Mouse (Mus musculus) lung, embryonic 15.5 days (tissue): ENCODE data around the gene Mamstr. TPM values are rescaled to one million over a fixed set of nuclear protein-coding genes. Genes with fewer than 3 reads are reported as not detected.

Experiments
- ATAC-seq: fragments of 200-750 bp; cut with Nextera tagmentation; 2 replicates; pipeline ENCODE4 v1.8.0; 2017; ENCODE audit warnings: moderate number of reproducible peaks, borderline replicate concordance; ENCODE audit not compliant: low FRiP score, low TSS enrichment; ENCODE audit errors: extremely low read depth
- H3K27ac ChIP-seq: fragments of 300-500 bp; sonication (generic); 2 replicates; pipeline ENCODE4 v1.5.1; 2015; ENCODE audit warnings: moderate library complexity, mild to moderate bottlenecking, inconsistent platforms
- H3K27me3 ChIP-seq: fragments of 300-500 bp; sonication (generic); 2 replicates; pipeline ENCODE4 v1.6.1; 2015; ENCODE audit warnings: inconsistent platforms
- H3K36me3 ChIP-seq: fragments of 300-500 bp; sonication (generic); 2 replicates; pipeline ENCODE4 v1.6.1; 2015; ENCODE audit warnings: inconsistent platforms
- H3K4me1 ChIP-seq: fragments of 300-500 bp; sonication (generic); 2 replicates; pipeline ENCODE4 v1.6.1; 2015; ENCODE audit warnings: inconsistent platforms
- H3K4me2 ChIP-seq: fragments of 300-500 bp; sonication (generic); 2 replicates; pipeline ENCODE4 v1.6.1; 2015; ENCODE audit warnings: inconsistent platforms, mild to moderate bottlenecking, moderate library complexity
- H3K4me3 ChIP-seq: fragments of 300-500 bp; sonication (generic); 2 replicates; pipeline ENCODE4 v1.5.1; 2015; ENCODE audit warnings: mild to moderate bottlenecking, inconsistent platforms
- H3K9ac ChIP-seq: fragments of 300-500 bp; sonication (generic); 2 replicates; pipeline ENCODE4 v1.6.1; 2015; ENCODE audit warnings: inconsistent platforms
- H3K9me3 ChIP-seq: fragments of 300-500 bp; sonication (generic); 2 replicates; pipeline ENCODE4 v1.6.1; 2016; ENCODE audit warnings: inconsistent platforms
- WGBS: fragments of 180-500 bp; shearing (Covaris S2); methylation state at CpG from one replicate; pipeline ENCODE4 v1.1.7; 2015; 5-methylcytosine and 5-hydroxymethylcytosine counted together
- polyA plus RNA-seq: library from polyadenylated mRNA; unstranded; fragments of >200 nt; fragmentation: Nextera tagmentation; extraction: Ambion mirVana; gene quantifications from 2 replicates; pipeline ENCODE4 v1.2.1, GENCODE M21; 2015

Mamstr gene
- polyA plus RNA-seq, 1 experiment from 2014 or later: 9.5 TPM

GRCm38 (mm10) chr7:45632499-45632898, 7.3 kb upstream of the Mamstr start:
- peak overlapping the region; percentile 39 for H3K9ac ChIP-seq
- 16% methylated on average over 35 of the region's 35 CpGs for whole genome bisulfite sequencing
- ATAC-seq: no peak
- peak overlapping the region; percentile 19 for H3K4me3 ChIP-seq
- peaks cover 30% of the 10 kb centered on the region for H3K4me1 ChIP-seq
- H3K27me3 ChIP-seq: peaks cover 25% of the 10 kb centered on the region
- H3K4me2 ChIP-seq: peak overlapping the region; percentile 53
- H3K36me3 ChIP-seq: peaks cover 10% of the 10 kb centered on the region; the same call in 1 of the 2 replicates
- no peaks in the 10 kb centered on the region for H3K9me3 ChIP-seq
- H3K27ac ChIP-seq: 0 out of 2 replicates have a peak overlapping the region, but pooled peaks have one; percentile 16

DNA sequence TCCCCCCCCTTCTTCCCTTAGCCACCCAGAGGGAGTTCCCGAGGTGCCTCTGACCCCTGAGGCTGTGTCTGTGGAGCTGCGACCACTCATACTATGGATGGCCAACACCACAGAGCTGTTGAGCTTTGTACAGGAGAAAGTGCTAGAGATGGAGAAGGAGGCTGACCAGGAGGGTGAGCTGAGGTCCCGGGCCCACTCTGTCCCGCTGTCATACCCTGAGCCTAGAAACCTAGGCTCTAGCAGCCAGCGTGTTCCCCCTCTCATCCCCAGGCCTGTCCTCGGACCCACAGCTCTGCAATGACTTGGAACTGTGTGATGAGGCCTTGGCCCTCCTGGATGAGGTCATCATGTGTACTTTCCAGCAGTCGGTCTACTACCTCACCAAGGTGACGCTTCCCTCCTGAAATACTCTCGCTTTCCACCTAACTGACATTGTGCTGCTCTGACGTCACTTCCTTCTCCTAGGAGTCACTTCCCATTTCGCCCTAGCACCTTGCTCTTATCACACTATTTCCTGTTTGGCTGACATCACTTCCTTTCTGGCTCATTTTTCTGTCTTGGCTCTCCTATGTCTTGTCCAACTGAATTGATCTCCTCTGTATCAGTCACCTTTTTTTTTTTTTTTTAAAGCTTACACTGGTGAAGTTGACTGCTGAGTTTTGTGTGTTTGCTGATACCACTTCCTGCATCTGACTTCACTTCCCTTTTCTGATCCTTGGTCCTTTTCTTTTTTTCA, 4.7 kb upstream of the Mamstr start:
- no peak for ATAC-seq
- 77% methylated on average over 11 of the region's 11 CpGs for WGBS
- H3K9me3 ChIP-seq: no peaks in the 10 kb centered on the region
- H3K4me3 ChIP-seq: no peak overlapping the region
- peaks cover 10% of the 10 kb centered on the region; the same call in 1 of the 2 replicates for H3K36me3 ChIP-seq
- no peak overlapping the region for H3K9ac ChIP-seq
- H3K27me3 ChIP-seq: peaks cover 13% of the 10 kb centered on the region; the same call in 1 of the 2 replicates
- peak overlapping the region; percentile 71 for H3K27ac ChIP-seq
- peaks cover 42% of the 10 kb centered on the region for H3K4me1 ChIP-seq
- H3K4me2 ChIP-seq: no peak overlapping the region

DNA sequence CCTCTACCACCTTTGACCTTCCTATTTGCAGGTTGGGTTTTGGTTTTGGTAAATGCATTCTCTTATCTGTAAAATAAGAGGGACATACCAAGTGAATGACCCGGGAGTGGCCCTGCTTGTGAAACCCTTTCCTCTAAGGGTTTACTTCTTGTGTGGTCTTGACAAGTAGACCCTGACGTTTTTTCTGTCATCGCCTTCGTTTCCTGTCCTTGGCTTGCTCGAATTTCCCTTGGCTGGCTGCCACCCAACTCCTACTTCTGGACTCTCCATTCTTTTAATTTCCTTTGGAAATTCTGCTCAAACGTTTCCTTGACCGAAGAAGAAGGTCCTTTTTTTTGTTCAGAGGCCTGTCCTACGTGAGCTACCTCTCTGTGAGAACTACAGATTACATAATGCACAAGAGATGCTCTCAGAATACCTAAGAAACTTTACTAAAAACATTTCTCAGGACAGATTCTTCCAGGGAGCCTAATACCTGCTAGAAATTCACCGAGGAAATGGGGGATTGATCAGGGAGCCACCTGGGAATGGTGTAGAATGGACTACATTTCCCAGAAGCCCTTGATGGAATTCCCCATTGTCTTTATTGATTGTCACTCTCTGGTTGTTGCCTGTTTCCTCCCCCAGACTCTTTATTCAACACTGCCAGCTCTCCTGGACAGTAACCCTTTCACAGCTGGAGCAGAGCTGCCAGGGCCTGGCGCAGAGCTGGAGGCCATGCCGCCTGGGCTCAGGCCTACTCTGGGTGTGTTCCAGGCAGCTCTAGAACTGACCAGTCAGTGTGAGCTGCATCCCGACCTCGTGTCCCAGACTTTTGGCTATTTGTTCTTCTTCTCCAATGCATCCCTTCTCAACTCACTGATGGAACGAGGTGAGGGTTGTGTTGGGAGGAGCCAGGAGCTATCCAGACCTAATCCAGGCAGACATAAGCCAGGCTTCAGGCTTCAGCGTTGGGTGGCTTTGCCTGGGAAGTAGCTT, 3.8 kb upstream of the Mamstr start:
- no peak overlapping the region for H3K9ac ChIP-seq
- WGBS: 47% methylated on average over 15 of the region's 15 CpGs
- H3K9me3 ChIP-seq: no peaks in the 10 kb centered on the region
- no peak overlapping the region for H3K4me2 ChIP-seq
- peaks cover 13% of the 10 kb centered on the region; the same call in 1 of the 2 replicates for H3K27me3 ChIP-seq
- H3K4me1 ChIP-seq: peaks cover 50% of the 10 kb centered on the region
- H3K36me3 ChIP-seq: peaks cover 10% of the 10 kb centered on the region; the same call in 1 of the 2 replicates
- no peak for ATAC-seq
- peak overlapping the region; percentile 71 for H3K27ac ChIP-seq
- H3K4me3 ChIP-seq: no peak overlapping the region

GRCm38 (mm10) chr7:45637710-45638109, 2.1 kb upstream of the Mamstr start:
- Histone ChIP-seq H3K9ac (no peak overlapping the region; the same call in 1 of the 2 replicates), H3K4me2 (peak overlapping the region; percentile 52; the same call in 1 of the 2 replicates), H3K27ac (no peak overlapping the region), H3K9me3 (no peaks in the 10 kb centered on the region), H3K27me3 (peaks cover 6% of the 10 kb centered on the region; the same call in 1 of the 2 replicates), H3K36me3 (peaks cover 10% of the 10 kb centered on the region; the same call in 1 of the 2 replicates), H3K4me1 (peaks cover 61% of the 10 kb centered on the region), H3K4me3 (no peak overlapping the region)
- no peak for ATAC-seq
- 84% methylated on average over 6 of the region's 6 CpGs for WGBS

DNA sequence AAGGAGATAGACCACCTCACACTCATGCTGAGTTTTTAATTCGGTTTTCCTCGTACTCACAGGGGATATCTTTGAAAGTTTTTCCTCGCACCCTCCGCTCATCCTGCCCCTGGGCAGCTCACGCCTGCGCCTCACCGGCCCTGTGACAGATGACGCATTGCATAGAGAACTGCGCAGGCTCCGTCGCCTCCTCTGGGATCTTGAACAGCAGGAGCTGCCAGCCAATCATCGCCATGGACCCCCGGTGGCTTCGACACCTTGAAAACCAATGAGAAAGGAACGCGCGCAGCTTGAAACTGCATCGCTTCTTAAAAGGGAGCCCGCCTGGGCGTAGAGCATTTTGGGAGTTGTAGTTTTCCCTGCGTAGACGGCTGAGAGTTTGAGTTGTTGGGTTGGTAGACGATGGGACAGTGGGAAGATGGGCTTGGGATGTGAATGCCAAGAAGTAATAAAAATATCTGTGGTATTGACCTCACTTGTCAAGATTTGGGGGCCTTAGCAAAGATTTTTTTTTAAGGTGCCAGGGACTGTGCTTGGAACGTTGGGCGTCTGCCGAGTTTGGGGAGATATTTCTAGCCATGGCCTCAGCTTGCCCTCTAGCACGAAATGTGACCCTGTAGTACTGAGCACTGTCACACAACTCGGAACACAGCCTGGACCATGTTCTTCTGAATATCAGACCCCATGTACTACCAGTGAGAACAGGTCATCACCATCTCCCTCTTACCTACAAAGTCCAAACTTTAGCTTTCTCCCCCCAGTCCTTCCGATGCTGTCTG, 965 bp upstream of the Mamstr start:
- peak; percentile 77 for ATAC-seq
- H3K27me3 ChIP-seq: no peaks in the 10 kb centered on the region
- H3K36me3 ChIP-seq: peaks cover 10% of the 10 kb centered on the region; the same call in 1 of the 2 replicates
- H3K4me1 ChIP-seq: peaks cover 66% of the 10 kb centered on the region
- H3K9me3 ChIP-seq: no peaks in the 10 kb centered on the region
- H3K9ac ChIP-seq: 0 out of 2 replicates have a peak overlapping the region, but pooled peaks have one; percentile 14
- H3K4me3 ChIP-seq: peak overlapping the region; percentile 30
- 22% methylated on average over 29 of the region's 29 CpGs for WGBS
- peak overlapping the region; percentile 52 for H3K4me2 ChIP-seq
- H3K27ac ChIP-seq: no peak overlapping the region

DNA sequence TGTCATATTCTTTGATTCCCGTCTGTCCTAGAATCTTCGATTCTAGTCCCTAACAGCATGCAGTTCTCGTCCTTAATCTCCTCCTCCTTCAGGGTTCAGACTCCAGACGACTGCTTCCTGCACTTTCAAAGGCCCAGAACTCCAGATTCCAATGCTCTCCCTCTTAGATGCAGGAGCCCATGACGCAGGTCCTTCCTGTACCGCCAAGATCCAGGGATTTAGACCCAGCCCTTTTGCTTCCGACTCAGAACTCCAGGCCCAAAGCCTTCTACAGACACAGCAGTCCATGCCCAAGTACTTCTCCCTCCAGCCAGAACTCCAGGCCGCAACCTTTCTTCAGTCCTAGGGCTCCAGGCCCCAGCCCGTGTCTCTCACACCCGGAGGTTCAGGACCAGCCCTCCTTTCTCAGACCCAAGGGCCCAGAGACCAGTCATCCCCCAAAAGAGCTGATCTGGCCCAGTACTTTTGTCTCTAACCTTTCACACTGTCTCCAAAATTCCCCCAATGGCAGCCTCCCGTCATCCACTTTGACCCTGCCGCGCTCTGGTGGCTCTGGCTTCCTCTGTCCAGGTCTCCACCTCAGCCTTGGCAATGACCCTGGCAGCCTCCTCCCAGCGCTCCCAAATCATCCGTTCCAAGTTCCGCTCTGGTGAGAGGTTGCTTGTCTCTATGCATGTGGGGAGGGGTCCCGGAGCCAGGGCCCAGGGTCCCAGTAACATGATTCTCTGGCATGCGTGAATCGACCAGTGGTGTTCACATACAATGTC, 597 bp downstream of the Mamstr start:
- H3K27ac ChIP-seq: peak overlapping the region; percentile 61; the same call in 1 of the 2 replicates
- peaks cover 10% of the 10 kb centered on the region; the same call in 1 of the 2 replicates for H3K36me3 ChIP-seq
- peaks cover 71% of the 10 kb centered on the region for H3K4me1 ChIP-seq
- no peak overlapping the region for H3K4me3 ChIP-seq
- no peak overlapping the region for H3K9ac ChIP-seq
- no peaks in the 10 kb centered on the region for H3K9me3 ChIP-seq
- 71% methylated on average over 19 of the region's 19 CpGs for WGBS
- no peak overlapping the region for H3K4me2 ChIP-seq
- H3K27me3 ChIP-seq: no peaks in the 10 kb centered on the region
- no peak for ATAC-seq

- peaks cover 64% of the 10 kb centered on the region for H3K4me1 ChIP-seq
- H3K27me3 ChIP-seq: no peaks in the 10 kb centered on the region
- peaks cover 7% of the 10 kb centered on the region; the same call in 1 of the 2 replicates for H3K36me3 ChIP-seq
- no peaks in the 10 kb centered on the region for H3K9me3 ChIP-seq
- peak overlapping the region; percentile 66 for H3K9ac ChIP-seq
- H3K4me3 ChIP-seq: peak overlapping the region; percentile 48
- H3K4me2 ChIP-seq: peak overlapping the region; percentile 84
- peak; percentile 16; the same call in 1 of the 2 replicates for ATAC-seq
- H3K27ac ChIP-seq: peak overlapping the region; percentile 61
- WGBS: 43% methylated on average over 15 of the region's 17 CpGs
Observed at GRCm38 (mm10) chr7:45641391-45642040, 1.7 kb downstream of the Mamstr start.

GRCm38 (mm10) chr7:45642083-45642482, 2.3 kb downstream of the Mamstr start:
- H3K4me2 ChIP-seq: peak overlapping the region; percentile 84
- no peak for ATAC-seq
- H3K27me3 ChIP-seq: no peaks in the 10 kb centered on the region
- H3K9ac ChIP-seq: peak overlapping the region; percentile 66
- H3K36me3 ChIP-seq: peaks cover 1% of the 10 kb centered on the region; the same call in 1 of the 2 replicates
- H3K4me1 ChIP-seq: peaks cover 60% of the 10 kb centered on the region
- peak overlapping the region; percentile 61 for H3K27ac ChIP-seq
- peak overlapping the region; percentile 48 for H3K4me3 ChIP-seq
- H3K9me3 ChIP-seq: no peaks in the 10 kb centered on the region
- 69% methylated on average over 5 of the region's 5 CpGs for WGBS

DNA sequence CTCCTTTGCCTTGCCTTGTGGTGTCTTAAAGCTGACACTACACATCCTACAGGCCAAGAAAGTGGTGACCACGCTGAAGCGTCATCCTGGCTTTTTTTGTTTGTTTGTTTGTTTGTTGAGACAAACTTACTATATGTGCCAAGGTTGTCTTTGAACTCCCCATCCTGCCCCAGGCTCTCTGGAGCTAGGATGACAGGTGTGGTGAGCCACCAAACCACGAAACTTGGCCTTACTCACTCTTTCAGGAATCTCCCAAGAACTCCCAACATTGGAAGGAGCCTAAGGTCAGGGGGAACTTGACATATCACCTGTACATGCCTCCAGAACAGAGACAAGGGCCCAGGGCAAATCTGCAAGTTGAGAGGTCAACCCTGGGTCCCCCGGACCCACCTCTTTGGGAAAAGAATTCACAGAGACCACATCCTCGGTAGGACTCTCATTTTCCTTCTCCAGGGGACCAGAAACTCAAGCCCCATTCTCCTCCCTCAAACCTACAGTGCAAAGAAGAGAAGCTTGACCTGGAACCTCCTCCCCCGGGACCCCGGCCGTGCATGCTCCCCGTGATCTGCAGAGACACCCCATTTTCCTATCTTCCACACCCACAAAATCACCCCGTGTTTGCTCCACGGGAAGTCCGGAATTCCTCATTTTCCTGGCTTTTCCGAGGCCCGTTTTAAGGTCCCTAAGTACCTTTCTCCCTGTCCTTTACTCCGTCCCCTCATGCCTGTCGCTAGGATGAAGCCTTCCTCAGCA, 2.9 kb downstream of the Mamstr start:
- Histone ChIP-seq H3K27ac (peak overlapping the region; percentile 88), H3K4me2 (peak overlapping the region; percentile 84), H3K9me3 (no peaks in the 10 kb centered on the region), H3K36me3 (no peaks in the 10 kb centered on the region), H3K27me3 (no peaks in the 10 kb centered on the region), H3K4me3 (peak overlapping the region; percentile 48), H3K4me1 (peaks cover 59% of the 10 kb centered on the region), H3K9ac (peak overlapping the region; percentile 66)
- WGBS: 29% methylated on average over 16 of the region's 16 CpGs
- ATAC-seq: no peak
